Mouse (Mus musculus): ENCODE results near the gene Slc7a6os.

The Slc7a6os gene

GRCm38 (mm10) chr8:106185628-106186270 lies 25.0 kb downstream of the Slc7a6os start:
- intact Hi-C loops (cut with DNase I): no loop called here

GRCm38 (mm10) chr8:106178428-106178827 lies 32.3 kb downstream of the Slc7a6os start:
- intact Hi-C loops (cut with DNase I): no loop called here

GRCm38 (mm10) chr8:106177594-106177993 lies 33.1 kb downstream of the Slc7a6os start:
- intact Hi-C loops (cut with DNase I): no loop called here

GRCm38 (mm10) chr8:106176891-106177290 lies 33.8 kb downstream of the Slc7a6os start:
- intact Hi-C loops (cut with DNase I): no loop called here

- intact Hi-C loops (cut with DNase I): no loop called here
Measured at GRCm38 (mm10) chr8:106173566-106173965, 37.2 kb downstream of the Slc7a6os start.

GRCm38 (mm10) chr8:106169934-106170480 lies 40.7 kb downstream of the Slc7a6os start:
- intact Hi-C loops (cut with DNase I): no loop called here

GRCm38 (mm10) chr8:106169017-106169933 lies 41.5 kb downstream of the Slc7a6os start:
- intact Hi-C loops (cut with DNase I): no loop called here

- intact Hi-C loops (cut with DNase I): no loop called here
Measured at GRCm38 (mm10) chr8:106168356-106169016, 42.2 kb downstream of the Slc7a6os start, which contains the start of gene Slc7a6. Gene Slc7a6, plus strand, starts transcription at chr8:106168857.

- intact Hi-C loops (cut with DNase I): loop anchor here (2.0 kb wide), 1 partner anchor 33 kb away; no protein-coding TSS in a partner anchor
Measured at GRCm38 (mm10) chr8:106165460-106165859, 45.3 kb downstream of the Slc7a6os start.

- intact Hi-C loops (cut with DNase I): no loop called here
Measured at GRCm38 (mm10) chr8:106163251-106163650, 47.5 kb downstream of the Slc7a6os start.

- intact Hi-C loops (cut with DNase I): no loop called here
Measured at GRCm38 (mm10) chr8:106159876-106160275, 50.9 kb downstream of the Slc7a6os start.

GRCm38 (mm10) chr8:106158381-106158780 lies 52.4 kb downstream of the Slc7a6os start:
- intact Hi-C loops (cut with DNase I): no loop called here

- intact Hi-C loops (cut with DNase I): no loop called here
Measured at GRCm38 (mm10) chr8:106157419-106157818, 53.3 kb downstream of the Slc7a6os start.

- intact Hi-C loops (cut with DNase I): no loop called here
Measured at GRCm38 (mm10) chr8:106152876-106153275, 57.9 kb downstream of the Slc7a6os start.

GRCm38 (mm10) chr8:106151041-106151440 lies 59.7 kb downstream of the Slc7a6os start:
- intact Hi-C loops (cut with DNase I): no loop called here
